Mouse (Mus musculus): ENCODE measurements at regions not wholly inside any gene's neighbourhood (a gene's known extent, or its start where the extent isn't known, plus 50 kb on each side); places are given as distances from the start of the nearest gene placed in this dataset.

DNA sequence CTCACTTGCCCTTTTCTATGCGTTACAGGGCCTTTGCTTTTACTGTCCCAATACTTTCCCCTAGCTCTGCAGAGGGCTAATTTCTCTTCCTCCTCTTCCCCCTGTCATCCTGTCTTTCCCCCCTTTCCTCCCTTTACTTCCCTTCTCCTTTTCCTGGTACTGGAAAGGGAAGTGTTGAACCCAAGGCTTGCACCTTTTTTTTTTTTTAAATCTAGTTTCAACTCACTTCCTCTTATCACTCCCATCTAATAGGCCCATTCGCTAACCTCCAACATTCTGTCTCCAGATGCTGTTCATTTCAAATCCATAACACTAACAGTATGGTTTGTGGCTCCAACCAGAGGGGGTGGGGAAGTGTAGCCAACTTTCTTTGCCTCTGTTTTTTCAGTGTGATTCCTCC, 1148.5 kb upstream of the A1bg start:
- TF ChIP-seq POLR2A (IDR thresholded peaks at IDR 0.05; ENCODE audit: control insufficient read depth, low read depth, low read length), result no peak
- TF ChIP-seq CTCF (IDR thresholded peaks at IDR 0.05; ENCODE audit: control insufficient read depth, insufficient read depth, insufficient replicate concordance, low read depth, low read length), result no peak

Data from testis, adult 2 months (tissue).